Mouse (Mus musculus) heart, postnatal 0 days (tissue): ENCODE data around the gene Mrpl54. TPM values are rescaled to one million over a fixed set of nuclear protein-coding genes. Genes with fewer than 3 reads are reported as not detected.

Source experiments
- ATAC-seq: fragments of 200-750 bp; cut with Nextera tagmentation; 2 replicates; pipeline ENCODE4 v1.8.0; 2017; ENCODE audit warnings: low read depth, moderate number of reproducible peaks, moderate library complexity; ENCODE audit not compliant: insufficient read depth
- DNase-seq: peaks from one replicate; pipeline ENCODE4 v3.0.0-alpha.2; 2016; ENCODE audit warnings: low spot score
- H3K27ac ChIP-seq: fragments of 300-500 bp; sonication (generic); 2 replicates; pipeline ENCODE4 v1.5.1; 2014; ENCODE audit warnings: low read depth, mild to moderate bottlenecking
- H3K27me3 ChIP-seq: fragments of 300-500 bp; sonication (generic); 2 replicates; pipeline ENCODE4 v1.6.1; 2014; ENCODE audit warnings: low read length, mixed read lengths; ENCODE audit not compliant: control insufficient read depth, insufficient read depth
- H3K36me3 ChIP-seq: fragments of 300-500 bp; sonication (generic); replicated peaks from 2 replicates; pipeline ENCODE4 v1.6.1; 2014; ENCODE audit warnings: low read length, mixed read lengths; ENCODE audit not compliant: control insufficient read depth, insufficient read depth
- H3K4me1 ChIP-seq: fragments of 300-500 bp; sonication (generic); 2 replicates; pipeline ENCODE4 v1.6.1; 2014; ENCODE audit warnings: antibody characterized with exemption; ENCODE audit not compliant: control insufficient read depth, insufficient read depth
- H3K4me2 ChIP-seq: fragments of 300-500 bp; sonication (generic); 2 replicates; pipeline ENCODE4 v1.6.1; 2014; ENCODE audit warnings: low read depth, mild to moderate bottlenecking, low read length, moderate library complexity
- H3K4me3 ChIP-seq: fragments of 300-500 bp; sonication (generic); 2 replicates; pipeline ENCODE4 v1.5.1; 2014; ENCODE audit warnings: low read depth, low read length
- H3K9ac ChIP-seq: fragments of 300-500 bp; sonication (generic); replicated peaks from 2 replicates; pipeline ENCODE4 v1.6.1; 2014; ENCODE audit warnings: low read depth, low read length, mixed read lengths
- H3K9me3 ChIP-seq: fragments of 300-500 bp; sonication (generic); replicated peaks from 2 replicates; pipeline ENCODE4 v1.6.1; 2016; ENCODE audit warnings: low read length; ENCODE audit not compliant: control insufficient read depth
- CTCF ChIP-seq: IDR thresholded peaks from 2 replicates; pipeline ENCODE4 v1.5.1; 2016; ENCODE audit warnings: antibody characterized with exemption, control low read depth, low read depth
- EP300 ChIP-seq: IDR thresholded peaks from 2 replicates; pipeline ENCODE4 v1.6.1; 2016; ENCODE audit warnings: antibody characterized with exemption, low read depth
- WGBS: fragments of 180-500 bp; shearing (Covaris S2); extraction: QIAGEN DNeasy Blood & Tissue Kit; methylation state at CpG from one replicate; pipeline ENCODE4 v1.1.7; 2014; 5-methylcytosine and 5-hydroxymethylcytosine counted together
- polyA plus RNA-seq: library from polyadenylated mRNA; unstranded; fragments of >200 nt; fragmentation: Nextera tagmentation; extraction: Ambion mirVana; gene quantifications from 2 replicates; pipeline ENCODE4 v1.2.1, GENCODE M21; 2015
- total RNA-seq: library from RNA; depleted of rRNA; stranded (reverse); fragments of >200 nt; gene quantifications from 2 replicates; pipeline ENCODE4 v1.2.3, GENCODE M21; 2014; ENCODE audit warnings: low replicate concordance

Gene Mrpl54
- total and polyA plus RNA-seq, 2 experiments from 2014 or later, result 264 to 272 TPM

- no peaks in the 10 kb centered on the region for H3K36me3 ChIP-seq
- ATAC-seq, result no peak
- no peak overlapping the region for H3K9ac ChIP-seq
- 25% methylated on average over 24 of the region's 24 CpGs for WGBS
- H3K4me2 ChIP-seq, result no peak overlapping the region; the same call in 1 of the 2 replicates
- TF ChIP-seq EP300 (no peak), CTCF (no peak)
- no peak overlapping the region for H3K27ac ChIP-seq
- no peak overlapping the region for H3K4me3 ChIP-seq
- no peak for DNase-seq
- peaks cover 13% of the 10 kb centered on the region; the same call in 1 of the 2 replicates for H3K27me3 ChIP-seq
- peaks cover 21% of the 10 kb centered on the region; the same call in 1 of the 2 replicates for H3K4me1 ChIP-seq
- no peaks in the 10 kb centered on the region for H3K9me3 ChIP-seq
These were observed 24.1 kb upstream of the Mrpl54 start for GRCm38 (mm10) chr10:81290698-81291460.

DNA sequence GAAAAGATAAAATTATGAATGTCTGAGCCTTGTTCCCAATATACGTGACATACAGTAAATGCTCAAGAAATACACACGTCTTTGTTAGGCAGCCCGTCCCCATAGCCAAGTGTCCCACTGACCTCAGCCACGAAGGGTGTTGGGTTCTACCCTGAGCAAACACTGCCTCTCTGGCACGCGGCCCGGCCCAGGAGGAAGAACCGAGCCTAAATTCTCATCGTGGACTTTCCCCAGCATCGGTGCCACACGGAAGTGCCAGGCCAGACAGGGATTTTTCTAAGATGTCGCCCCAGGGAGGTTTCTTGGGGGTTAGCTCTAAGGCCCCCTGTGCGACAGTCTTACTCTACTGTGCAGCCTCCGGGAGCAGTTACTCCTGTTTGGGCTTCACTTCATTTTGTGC is 23.1 kb upstream of the Mrpl54 start:
- 58% methylated on average over 14 of the region's 14 CpGs for WGBS
- Histone ChIP-seq H3K9ac (no peak overlapping the region), H3K4me2 (no peak overlapping the region), H3K27ac (no peak overlapping the region), H3K9me3 (no peaks in the 10 kb centered on the region), H3K4me3 (no peak overlapping the region), H3K4me1 (peaks cover 20% of the 10 kb centered on the region; the same call in 1 of the 2 replicates), H3K27me3 (peaks cover 21% of the 10 kb centered on the region), H3K36me3 (no peaks in the 10 kb centered on the region)
- TF ChIP-seq EP300 (no peak), CTCF (no peak)
- DNase-seq, result no peak
- ATAC-seq, result no peak

DNA sequence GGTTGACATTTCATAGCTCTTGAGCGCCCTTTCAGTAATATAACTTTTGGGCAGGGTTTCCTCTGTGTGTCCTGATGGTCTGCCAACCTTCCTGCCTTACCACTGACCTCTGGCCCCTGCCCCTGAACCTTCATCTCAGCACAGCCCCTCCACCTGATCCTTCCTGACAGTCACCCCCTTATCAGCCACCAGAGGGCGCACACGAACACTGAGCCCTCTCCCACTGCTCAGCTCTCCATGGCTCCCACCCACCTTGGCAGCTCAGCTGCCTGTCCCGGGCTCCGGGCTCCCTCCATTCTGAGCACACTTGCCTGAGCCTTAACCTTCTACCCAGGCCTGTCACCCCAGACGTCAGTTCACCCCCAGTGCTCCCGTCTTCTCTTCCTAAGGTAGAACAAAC is 22.5 kb upstream of the Mrpl54 start:
- WGBS, result 3% methylated on average over 7 of the region's 7 CpGs
- DNase-seq (peak; percentile 72), ATAC-seq (no peak)
- H3K9me3 ChIP-seq, result no peaks in the 10 kb centered on the region
- H3K4me3 ChIP-seq, result no peak overlapping the region
- TF ChIP-seq CTCF, result peak; percentile 88
- TF ChIP-seq EP300, result no peak
- H3K36me3 ChIP-seq, result no peaks in the 10 kb centered on the region
- no peak overlapping the region for H3K4me2 ChIP-seq
- H3K27me3 ChIP-seq, result peaks cover 26% of the 10 kb centered on the region
- H3K27ac ChIP-seq, result no peak overlapping the region
- H3K4me1 ChIP-seq, result 0 out of 2 replicates have a peak, but pooled peaks cover 16% of the 10 kb centered on the region
- H3K9ac ChIP-seq, result no peak overlapping the region

- DNase-seq (no peak), ATAC-seq (no peak)
- Histone ChIP-seq H3K9me3 (no peaks in the 10 kb centered on the region), H3K27me3 (peaks cover 32% of the 10 kb centered on the region), H3K36me3 (no peaks in the 10 kb centered on the region), H3K9ac (no peak overlapping the region), H3K4me1 (0 out of 2 replicates have a peak, but pooled peaks cover 9% of the 10 kb centered on the region), H3K4me2 (no peak overlapping the region), H3K4me3 (no peak overlapping the region), H3K27ac (no peak overlapping the region)
- 36% methylated on average over 6 of the region's 6 CpGs for WGBS
- peak; percentile 42 for TF ChIP-seq CTCF
- no peak for TF ChIP-seq EP300
These were observed 21.9 kb upstream of the Mrpl54 start for GRCm38 (mm10) chr10:81288601-81289000.

DNA sequence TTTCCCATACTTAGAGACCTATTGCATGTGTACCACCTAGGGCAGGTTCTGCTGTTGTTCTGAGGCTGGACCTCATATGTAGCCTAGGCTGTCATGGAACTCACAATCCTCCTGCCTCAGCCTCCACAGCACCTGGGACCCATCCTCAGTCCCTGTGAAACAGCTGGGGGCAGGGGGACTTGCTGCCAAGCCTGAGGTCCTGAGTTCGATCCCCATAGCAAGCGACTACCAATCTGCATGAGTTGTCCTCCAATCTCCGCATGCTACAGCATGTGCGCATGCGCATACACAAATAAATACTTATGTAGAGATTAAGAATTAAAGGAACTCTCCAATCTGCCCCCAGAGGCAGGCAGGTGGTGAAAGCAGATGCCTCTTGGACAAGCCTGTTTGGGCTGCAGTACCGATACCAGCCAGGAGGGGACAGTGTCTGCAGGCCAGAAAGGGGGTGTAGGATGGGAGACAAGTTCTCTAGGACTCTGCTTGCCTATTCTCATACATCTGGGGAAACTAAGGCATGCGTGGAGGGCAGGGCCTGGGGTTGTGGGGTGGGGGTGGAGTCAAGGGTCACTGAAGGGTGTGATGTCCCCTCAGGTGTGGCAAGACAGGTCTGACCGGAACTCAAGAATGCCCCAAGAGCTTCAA is 20.9 kb upstream of the Mrpl54 start:
- 57% methylated on average over 8 of the region's 8 CpGs for WGBS
- ATAC-seq (no peak), DNase-seq (no peak)
- Histone ChIP-seq H3K27me3 (peaks cover 40% of the 10 kb centered on the region), H3K27ac (no peak overlapping the region), H3K4me1 (0 out of 2 replicates have a peak, but pooled peaks cover 7% of the 10 kb centered on the region), H3K36me3 (no peaks in the 10 kb centered on the region), H3K9me3 (no peaks in the 10 kb centered on the region), H3K4me2 (no peak overlapping the region), H3K9ac (no peak overlapping the region), H3K4me3 (no peak overlapping the region)
- TF ChIP-seq EP300 (no peak), CTCF (peak; percentile 82)
